Mouse (Mus musculus) central nervous system, embryonic 18 days (tissue): ENCODE data around the gene Pds5a. TPM values are rescaled to one million over a fixed set of nuclear protein-coding genes. Genes with fewer than 3 reads are reported as not detected.

Experiments used
- polyA plus RNA-seq: library from polyadenylated mRNA; depleted of rRNA; stranded (reverse); fragments of >200 nt; gene quantifications from 2 replicates; pipeline ENCODE4 v1.2.3, GENCODE M21; 2012; rRNA removed

Gene Pds5a
- polyA plus RNA-seq: 69.3 and 70.2 TPM in 2 replicates

DNA sequence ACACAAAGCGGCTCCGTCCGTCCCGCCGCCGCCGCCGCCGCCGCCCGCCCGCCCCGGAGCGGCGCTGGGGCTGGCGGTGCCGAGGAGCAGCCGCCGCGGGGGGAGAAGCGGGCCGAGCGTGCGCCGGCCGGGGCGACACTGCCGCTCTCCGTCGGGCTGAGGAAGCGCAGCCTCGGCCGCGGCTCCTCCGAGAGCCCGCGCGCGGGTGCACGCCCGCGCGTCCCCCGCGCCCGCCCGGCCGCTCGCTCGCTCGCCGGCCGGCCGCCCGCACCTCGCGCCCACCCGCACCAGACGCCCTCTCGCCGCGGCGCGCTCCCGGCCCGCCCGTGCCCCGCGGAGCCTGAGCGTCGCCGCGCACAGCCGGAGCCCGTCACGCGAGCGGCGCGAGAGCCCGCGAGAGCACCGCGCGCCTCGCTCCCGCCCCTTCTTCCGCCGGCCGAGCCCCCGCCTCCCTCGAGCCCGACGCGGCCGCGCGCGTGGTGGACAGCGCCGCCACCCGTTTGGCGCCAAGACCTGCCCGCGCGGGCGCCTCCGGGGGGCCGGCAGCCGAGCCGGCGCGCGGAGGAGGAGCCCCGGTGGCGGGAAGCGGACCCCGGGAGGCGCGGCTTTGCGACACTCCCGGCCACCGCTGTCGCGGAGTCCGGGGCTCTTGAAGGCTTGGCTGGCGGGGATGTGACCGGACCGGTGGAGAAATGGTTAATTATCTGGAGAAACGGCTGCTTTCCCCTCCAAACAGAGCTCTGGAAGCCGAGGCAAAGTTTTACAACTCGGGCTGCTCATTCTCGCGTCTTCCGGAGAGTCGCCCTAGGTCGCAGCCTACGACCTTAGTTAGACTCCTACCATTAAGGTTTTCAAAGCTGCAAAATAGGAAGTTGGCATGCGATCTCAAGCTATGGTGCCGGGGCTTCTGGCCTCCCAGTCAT, at the start of gene Pds5a:
TSS of gene Pds5a (minus strand) at position 438 of the 923 bp plus-strand sequence.

Other genes with a start within 250 kb of the Pds5a start
- gene Gm43552, start 205.4 kb downstream of the Pds5a start, polyA plus RNA-seq: 0.52 and 0.91 TPM in 2 replicates
- gene Smim14, start 161.1 kb downstream of the Pds5a start, polyA plus RNA-seq: 117 and 130 TPM in 2 replicates
- 118 and 131 TPM in 2 replicates for gene Ube2k, start 161.0 kb downstream of the Pds5a start, polyA plus RNA-seq
- 25.6 and 27.9 TPM in 2 replicates for gene N4bp2, start 65.2 kb upstream of the Pds5a start, polyA plus RNA-seq
- 0.27 and 0.35 TPM in 2 replicates for gene Rhoh, start 162.9 kb upstream of the Pds5a start, polyA plus RNA-seq
- gene Chrna9, start 236.6 kb upstream of the Pds5a start, polyA plus RNA-seq: 0.06 and 0.63 TPM in 2 replicates